Mouse (Mus musculus) neural tube, embryonic 13.5 days (tissue): ENCODE measurements around the gene Asgr2. TPM values are rescaled to one million over a fixed set of nuclear protein-coding genes. Genes with fewer than 3 reads are reported as not detected.
"Not testable (repeated sequence)": the region's sequence is repeated elsewhere in the genome, so short reads cannot be mapped to it uniquely, and the experiment has no call there.

ENCODE experiments used
- ATAC-seq: fragments of 200-750 bp; cut with Nextera tagmentation; 2 replicates; pipeline ENCODE4 v1.8.0; 2017; ENCODE audit warnings: low read depth, mild to moderate bottlenecking, moderate TSS enrichment, moderate library complexity
- H3K27ac ChIP-seq: fragments of 300-500 bp; sonication (generic); replicated peaks from 2 replicates; pipeline ENCODE4 v1.5.1; 2015; ENCODE audit warnings: moderate library complexity, mild to moderate bottlenecking, inconsistent platforms
- H3K27me3 ChIP-seq: fragments of 300-500 bp; sonication (generic); 2 replicates; pipeline ENCODE4 v1.6.1; 2015; ENCODE audit warnings: mild to moderate bottlenecking, inconsistent platforms
- H3K36me3 ChIP-seq: fragments of 300-500 bp; sonication (generic); 2 replicates; pipeline ENCODE4 v1.6.1; 2015; ENCODE audit warnings: mild to moderate bottlenecking, inconsistent platforms
- H3K4me1 ChIP-seq: fragments of 300-500 bp; sonication (generic); replicated peaks from 2 replicates; pipeline ENCODE4 v1.6.1; 2015; ENCODE audit warnings: inconsistent platforms
- H3K4me2 ChIP-seq: fragments of 300-500 bp; sonication (generic); 2 replicates; pipeline ENCODE4 v1.6.1; 2015; ENCODE audit warnings: inconsistent platforms, mild to moderate bottlenecking, moderate library complexity
- H3K4me3 ChIP-seq: fragments of 300-500 bp; sonication (generic); 2 replicates; pipeline ENCODE4 v1.5.1; 2015; ENCODE audit warnings: mild to moderate bottlenecking, inconsistent platforms
- H3K9ac ChIP-seq: fragments of 300-500 bp; sonication (generic); 2 replicates; pipeline ENCODE4 v1.6.1; 2015; ENCODE audit warnings: moderate library complexity, mild to moderate bottlenecking, inconsistent platforms
- H3K9me3 ChIP-seq: fragments of 300-500 bp; sonication (generic); 2 replicates; pipeline ENCODE4 v1.6.1; 2016; ENCODE audit warnings: inconsistent platforms
- WGBS: fragments of 180-500 bp; shearing (Covaris S2); methylation state at CpG from one replicate; pipeline ENCODE4 v1.1.7; 2015; 5-methylcytosine and 5-hydroxymethylcytosine counted together
- polyA plus RNA-seq: library from polyadenylated mRNA; unstranded; fragments of >200 nt; fragmentation: Nextera tagmentation; extraction: Ambion mirVana; gene quantifications from 2 replicates; pipeline ENCODE4 v1.2.1, GENCODE M21; 2015

The Asgr2 gene
- polyA plus RNA-seq, 1 experiment from 2014 or later = not detected

DNA sequence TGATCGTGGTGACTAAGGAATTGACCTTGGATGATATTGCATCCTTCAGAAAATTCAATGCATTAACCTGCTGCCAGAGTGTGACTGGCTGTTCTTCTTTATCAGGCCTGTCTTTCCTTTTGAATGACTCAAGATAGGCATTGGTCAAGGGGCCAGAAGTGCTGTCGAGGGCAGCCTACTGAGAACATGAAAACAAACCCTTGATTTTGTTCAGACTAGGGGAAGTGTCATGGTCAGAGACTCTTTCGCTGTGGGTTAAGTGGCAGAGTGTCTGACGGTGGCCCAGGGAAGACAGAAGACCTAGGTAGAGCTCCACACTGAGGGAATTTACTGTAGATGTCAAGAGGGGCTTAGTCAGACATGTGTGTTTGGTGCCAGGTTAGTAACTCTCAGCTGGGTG lies 25.7 kb upstream of the Asgr2 start:
- WGBS = 80% methylated on average over 4 of the region's 4 CpGs
- Histone ChIP-seq H3K4me1 (peaks cover 16% of the 10 kb centered on the region; the same call in 1 of the 2 replicates), H3K4me2 (no peak overlapping the region), H3K9me3 (peaks cover 4% of the 10 kb centered on the region; the same call in 1 of the 2 replicates), H3K27ac (no peak overlapping the region), H3K27me3 (no peaks in the 10 kb centered on the region), H3K9ac (no peak overlapping the region), H3K36me3 (no peaks in the 10 kb centered on the region), H3K4me3 (no peak overlapping the region)
- no peak for ATAC-seq

DNA sequence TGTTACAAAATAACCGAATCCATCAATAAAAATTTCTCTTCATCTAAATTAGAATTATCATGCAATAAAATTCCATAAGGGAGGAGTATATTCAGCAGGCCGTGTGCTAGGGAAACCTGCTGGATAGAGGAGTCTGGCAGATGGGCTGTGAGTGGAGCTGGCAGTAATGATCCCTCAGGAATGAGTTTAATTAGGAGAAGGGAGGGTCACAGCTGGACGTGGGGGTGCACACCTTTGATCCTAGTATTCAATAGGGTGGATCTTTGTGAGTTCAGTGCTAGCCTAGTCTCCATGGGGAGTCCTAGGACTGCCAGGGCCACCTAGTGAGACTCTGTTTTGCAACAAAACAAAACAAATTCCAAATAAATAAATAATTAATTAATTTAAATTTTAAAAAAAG lies 24.2 kb upstream of the Asgr2 start:
- Histone ChIP-seq H3K27ac (peak overlapping the region; percentile 49; the same call in 1 of the 2 replicates), H3K4me2 (no peak overlapping the region), H3K27me3 (no peaks in the 10 kb centered on the region), H3K4me1 (peaks cover 16% of the 10 kb centered on the region; the same call in 1 of the 2 replicates), H3K36me3 (no peaks in the 10 kb centered on the region), H3K4me3 (no peak overlapping the region), H3K9me3 (peaks cover under 1% of the 10 kb centered on the region; the same call in 1 of the 2 replicates), H3K9ac (no peak overlapping the region)
- peak; percentile 56 for ATAC-seq
- 25% methylated on average over 3 of the region's 3 CpGs for WGBS

DNA sequence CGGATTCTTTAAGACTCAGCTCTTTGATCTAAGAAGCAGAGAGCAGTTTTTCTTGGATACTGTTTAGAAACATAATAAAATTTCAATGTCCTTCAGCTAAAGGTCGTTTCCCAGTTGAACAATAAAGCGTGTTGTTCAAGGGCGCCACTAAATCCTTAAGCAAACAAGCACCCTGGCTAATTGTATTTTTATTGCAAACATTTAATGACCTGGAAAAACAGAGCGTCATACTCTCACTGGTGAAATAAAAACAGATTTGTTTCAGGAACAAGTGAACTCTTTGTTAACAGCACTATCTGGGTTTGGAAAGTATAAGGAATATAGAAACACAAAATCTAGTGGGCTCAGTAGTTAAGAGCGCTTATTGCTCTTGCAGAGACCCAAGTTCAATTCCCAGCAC lies 22.4 kb upstream of the Asgr2 start:
- Histone ChIP-seq H3K4me3 (no peak overlapping the region), H3K9me3 (no peaks in the 10 kb centered on the region), H3K4me1 (peaks cover 16% of the 10 kb centered on the region; the same call in 1 of the 2 replicates), H3K36me3 (no peaks in the 10 kb centered on the region), H3K9ac (no peak overlapping the region), H3K27me3 (no peaks in the 10 kb centered on the region), H3K4me2 (no peak overlapping the region), H3K27ac (peak overlapping the region; percentile 57; the same call in 1 of the 2 replicates)
- WGBS = 44% methylated on average over 6 of the region's 6 CpGs
- ATAC-seq = no peak

DNA sequence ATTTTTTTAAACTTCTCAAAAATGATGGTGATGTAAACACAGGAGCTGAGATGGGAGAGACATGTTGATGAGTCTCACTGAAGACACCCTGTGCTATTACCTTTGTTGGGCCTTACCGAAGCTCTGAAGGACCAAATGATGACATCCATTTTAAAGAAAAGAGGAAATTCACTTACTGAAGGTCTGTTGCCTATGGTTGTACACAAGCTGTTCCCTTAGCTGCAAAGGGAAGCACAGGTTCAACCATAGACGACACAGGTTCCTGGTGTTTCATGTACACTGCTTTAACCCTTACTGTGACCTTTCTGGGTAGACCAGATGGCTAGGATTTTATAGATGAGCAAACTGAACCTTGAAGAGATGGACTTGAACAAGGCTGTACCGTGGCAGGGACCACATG lies 21.8 kb upstream of the Asgr2 start:
- not testable (repeated sequence) for H3K9ac ChIP-seq, H3K4me3 ChIP-seq, H3K4me2 ChIP-seq, H3K36me3 ChIP-seq, H3K27me3 ChIP-seq, H3K27ac ChIP-seq, ATAC-seq, H3K9me3 ChIP-seq
- WGBS = 80% methylated on average over 3 of the region's 3 CpGs
- H3K4me1 ChIP-seq = peaks cover 16% of the 10 kb centered on the region; the same call in 1 of the 2 replicates

DNA sequence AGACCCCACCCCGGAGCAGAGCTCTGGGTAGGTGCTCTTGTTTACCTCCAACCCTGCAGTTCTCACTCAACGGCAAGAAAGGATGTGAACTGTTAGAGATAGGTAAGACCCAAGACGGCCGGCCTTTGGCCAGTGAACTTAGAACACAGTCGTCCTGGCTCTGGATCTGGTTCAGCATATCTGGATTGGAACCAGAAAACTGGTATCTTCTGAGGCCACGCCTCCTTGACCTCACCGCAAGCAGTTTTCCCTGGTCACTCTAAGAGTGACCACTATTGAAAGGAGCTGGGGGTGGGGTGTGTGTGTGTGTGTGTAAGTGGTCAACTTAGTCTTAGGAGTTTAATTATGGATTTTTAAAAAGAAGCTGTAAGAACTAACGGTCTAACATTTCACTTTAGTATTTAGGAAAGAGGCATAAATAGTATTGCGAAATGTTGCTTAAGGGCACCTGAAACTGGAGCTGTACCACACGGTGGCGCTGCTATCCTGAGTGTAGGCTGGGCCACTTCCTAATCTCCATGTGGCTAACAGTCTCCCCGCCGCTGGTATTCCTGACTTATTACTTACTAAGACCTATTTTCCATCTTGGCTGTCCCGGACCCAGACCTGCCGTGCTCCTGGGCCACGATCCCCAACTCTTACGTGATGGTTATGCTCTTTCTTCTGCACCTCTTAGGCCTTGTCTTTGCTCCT lies 17.9 kb upstream of the Asgr2 start:
- 36% methylated on average over 17 of the region's 17 CpGs for WGBS
- Histone ChIP-seq H3K9me3 (no peaks in the 10 kb centered on the region), H3K4me3 (no peak overlapping the region), H3K9ac (no peak overlapping the region), H3K36me3 (no peaks in the 10 kb centered on the region), H3K27ac (no peak overlapping the region), H3K4me1 (peaks cover 9% of the 10 kb centered on the region; the same call in 1 of the 2 replicates), H3K4me2 (peak overlapping the region; percentile 17; the same call in 1 of the 2 replicates), H3K27me3 (no peaks in the 10 kb centered on the region)
- no peak for ATAC-seq

DNA sequence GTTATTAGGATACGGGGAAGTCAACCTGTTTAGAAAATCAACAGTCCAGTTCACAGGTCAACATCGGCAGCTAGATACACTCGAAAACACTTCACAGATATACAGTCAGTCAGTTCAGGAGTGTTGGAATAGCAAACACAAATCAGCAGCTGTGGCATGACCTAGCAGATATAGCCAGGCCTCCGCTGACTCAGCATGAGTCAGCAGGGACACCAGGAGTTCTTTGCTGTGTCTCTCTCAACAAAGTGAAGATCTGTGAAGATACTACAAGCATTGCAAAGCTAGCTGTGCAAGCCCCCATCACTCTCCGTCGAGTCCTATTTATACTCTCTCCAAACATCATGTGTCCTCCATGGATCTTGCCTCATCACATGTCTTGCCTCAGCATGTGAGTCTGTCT lies 16.9 kb upstream of the Asgr2 start:
- H3K4me2 ChIP-seq = no peak overlapping the region
- 86% methylated on average over 6 of the region's 6 CpGs for WGBS
- no peak overlapping the region for H3K27ac ChIP-seq
- H3K9me3 ChIP-seq = no peaks in the 10 kb centered on the region
- no peak overlapping the region for H3K4me3 ChIP-seq
- no peaks in the 10 kb centered on the region for H3K27me3 ChIP-seq
- no peak for ATAC-seq
- no peaks in the 10 kb centered on the region for H3K4me1 ChIP-seq
- no peak overlapping the region for H3K9ac ChIP-seq
- no peaks in the 10 kb centered on the region for H3K36me3 ChIP-seq

DNA sequence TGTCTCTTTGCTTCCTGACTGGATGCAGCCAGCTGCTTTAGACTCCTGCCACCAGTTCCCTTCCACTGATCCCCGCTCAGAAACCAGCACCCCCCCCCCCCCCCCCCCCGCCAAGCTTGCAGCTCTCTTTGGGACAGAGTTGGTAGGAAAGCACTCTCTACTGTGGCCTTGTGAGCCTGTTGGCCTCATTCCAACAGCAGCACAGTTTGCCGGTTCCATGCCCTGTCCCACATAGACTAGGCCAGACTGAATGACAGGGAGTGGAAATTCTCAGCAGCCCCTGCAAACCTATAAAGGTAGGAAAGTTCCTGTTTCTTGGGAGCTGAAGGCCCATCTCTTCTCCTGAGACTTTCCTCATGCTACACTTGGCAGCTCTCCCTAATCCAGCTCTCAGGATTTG lies 15.0 kb upstream of the Asgr2 start:
- Histone ChIP-seq H3K9ac (no peak overlapping the region), H3K4me1 (no peaks in the 10 kb centered on the region), H3K4me3 (no peak overlapping the region), H3K27me3 (no peaks in the 10 kb centered on the region), H3K9me3 (no peaks in the 10 kb centered on the region), H3K36me3 (no peaks in the 10 kb centered on the region), H3K27ac (no peak overlapping the region), H3K4me2 (no peak overlapping the region)
- WGBS = 52% methylated on average over 2 of the region's 3 CpGs
- ATAC-seq = no peak

DNA sequence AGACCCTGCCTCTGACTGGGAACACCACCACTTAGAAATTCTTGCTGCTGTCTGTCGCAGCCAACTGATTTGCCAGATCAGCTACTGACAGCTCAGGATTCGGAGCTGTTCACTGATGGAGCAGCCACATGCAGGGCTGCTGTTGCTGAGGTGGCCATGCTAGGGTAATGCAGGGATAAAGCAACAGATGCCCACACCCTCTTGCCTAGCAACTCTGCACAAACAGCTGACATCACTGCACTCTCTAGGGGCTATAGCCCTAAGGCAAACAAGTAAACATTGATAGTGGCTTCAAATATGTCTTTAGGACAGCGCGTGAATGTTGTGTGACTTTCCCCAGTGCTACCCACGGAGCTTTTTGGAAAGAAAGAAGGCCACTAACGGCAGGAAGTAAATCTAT lies 13.3 kb upstream of the Asgr2 start:
- ATAC-seq = no peak

DNA sequence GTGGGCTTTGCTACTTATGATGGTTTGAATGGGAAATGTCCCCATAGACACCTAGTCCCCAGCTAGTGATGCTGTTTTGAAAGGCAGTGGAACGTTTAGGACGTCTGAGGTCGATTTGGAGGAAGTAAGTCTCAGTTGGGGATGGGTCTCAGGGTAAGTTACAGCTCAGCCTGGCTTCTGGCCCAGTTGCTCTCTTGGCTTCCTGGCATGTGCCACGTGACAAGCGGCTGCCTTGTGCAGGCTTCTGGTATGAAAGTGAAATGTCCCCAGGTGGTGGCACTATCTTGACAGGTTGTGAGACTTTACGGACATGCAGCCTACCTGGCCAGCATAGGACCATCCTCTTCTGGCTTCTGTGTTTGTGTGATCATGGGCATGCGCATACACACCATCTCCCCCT lies 12.5 kb upstream of the Asgr2 start:
- WGBS = 80% methylated on average over 7 of the region's 7 CpGs
- ATAC-seq = no peak
- Histone ChIP-seq H3K4me1 (no peaks in the 10 kb centered on the region), H3K27me3 (peaks cover 3% of the 10 kb centered on the region; the same call in 1 of the 2 replicates), H3K27ac (no peak overlapping the region), H3K4me3 (no peak overlapping the region), H3K9me3 (no peaks in the 10 kb centered on the region), H3K4me2 (no peak overlapping the region), H3K9ac (no peak overlapping the region), H3K36me3 (no peaks in the 10 kb centered on the region)

More for the DNA sequence above, 13.3 kb upstream of the Asgr2 start:
- H3K36me3 ChIP-seq = no peaks in the 10 kb centered on the region
- H3K4me2 ChIP-seq = no peak overlapping the region
- no peak overlapping the region for H3K27ac ChIP-seq
- no peaks in the 10 kb centered on the region for H3K9me3 ChIP-seq
- no peak overlapping the region for H3K9ac ChIP-seq
- peaks cover 3% of the 10 kb centered on the region; the same call in 1 of the 2 replicates for H3K27me3 ChIP-seq
- no peak overlapping the region for H3K4me3 ChIP-seq
- no peaks in the 10 kb centered on the region for H3K4me1 ChIP-seq
- WGBS = 70% methylated on average over 6 of the region's 6 CpGs

DNA sequence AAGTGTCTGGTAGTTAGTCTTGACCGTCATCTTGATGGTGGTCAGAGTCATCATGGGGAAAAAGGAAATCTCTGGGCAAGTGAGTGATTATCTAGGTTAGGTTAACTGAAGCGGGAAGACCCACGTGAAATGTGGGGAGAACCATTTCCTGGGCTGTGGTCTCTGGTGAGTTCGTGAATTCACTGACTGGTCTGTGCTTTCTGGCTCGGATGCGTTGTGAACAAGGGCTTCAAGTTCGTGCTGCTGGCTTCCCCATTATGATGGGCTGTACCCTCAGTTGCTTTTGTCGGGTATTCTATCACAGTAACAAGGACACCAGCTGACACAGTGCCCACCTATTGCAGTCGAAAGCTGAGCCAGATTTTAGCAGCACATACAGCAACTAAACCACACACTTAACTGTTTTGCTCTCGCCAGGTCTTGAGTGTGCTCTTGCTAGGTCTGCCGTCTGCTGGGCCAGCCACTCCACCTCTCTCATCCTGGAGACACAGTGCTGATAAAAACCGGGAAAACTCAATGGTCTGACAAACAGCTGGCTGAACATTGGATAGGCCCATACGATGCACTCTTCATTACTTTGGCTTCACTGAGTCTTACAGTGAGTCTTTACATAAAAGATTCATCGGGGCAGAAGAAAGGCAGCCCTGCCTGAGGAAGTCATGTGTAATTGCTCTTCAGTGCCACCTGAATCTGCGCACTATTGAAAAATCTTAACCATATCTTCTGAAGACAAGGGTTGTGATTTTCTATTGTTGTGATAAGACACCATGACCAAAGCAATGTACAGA lies 11.4 kb upstream of the Asgr2 start:
- ATAC-seq = no peak
- Histone ChIP-seq H3K4me3 (no peak overlapping the region), H3K4me1 (no peaks in the 10 kb centered on the region), H3K27me3 (peaks cover 3% of the 10 kb centered on the region; the same call in 1 of the 2 replicates), H3K9me3 (no peaks in the 10 kb centered on the region), H3K36me3 (no peaks in the 10 kb centered on the region), H3K9ac (no peak overlapping the region), H3K4me2 (no peak overlapping the region), H3K27ac (no peak overlapping the region)
- WGBS = 83% methylated on average over 15 of the region's 15 CpGs

DNA sequence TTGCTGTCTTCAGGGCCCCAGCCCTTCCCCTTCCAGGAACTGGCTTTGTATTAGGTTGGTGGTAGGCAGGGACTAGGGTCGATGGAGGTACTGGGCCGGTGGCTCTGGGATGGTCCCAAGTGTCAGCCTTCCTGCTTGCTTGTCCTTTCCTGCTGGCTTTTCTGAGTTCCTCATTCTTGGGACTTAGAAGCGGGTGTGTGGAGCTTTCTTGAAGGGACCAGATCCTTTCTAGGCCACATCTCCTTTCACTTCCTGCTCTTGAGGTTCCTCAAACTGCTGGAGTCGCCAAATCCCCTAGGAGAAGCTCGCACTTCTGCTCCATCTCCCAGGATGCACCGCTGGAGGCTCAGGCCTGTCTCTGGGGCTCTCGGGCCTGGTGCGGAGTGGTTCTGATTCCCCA lies 7.9 kb upstream of the Asgr2 start:
- Histone ChIP-seq H3K4me2 (no peak overlapping the region), H3K4me3 (no peak overlapping the region), H3K4me1 (no peaks in the 10 kb centered on the region), H3K36me3 (no peaks in the 10 kb centered on the region), H3K27ac (no peak overlapping the region), H3K9ac (no peak overlapping the region), H3K27me3 (peaks cover 3% of the 10 kb centered on the region; the same call in 1 of the 2 replicates), H3K9me3 (no peaks in the 10 kb centered on the region)
- WGBS = 82% methylated on average over 8 of the region's 8 CpGs
- ATAC-seq = no peak

DNA sequence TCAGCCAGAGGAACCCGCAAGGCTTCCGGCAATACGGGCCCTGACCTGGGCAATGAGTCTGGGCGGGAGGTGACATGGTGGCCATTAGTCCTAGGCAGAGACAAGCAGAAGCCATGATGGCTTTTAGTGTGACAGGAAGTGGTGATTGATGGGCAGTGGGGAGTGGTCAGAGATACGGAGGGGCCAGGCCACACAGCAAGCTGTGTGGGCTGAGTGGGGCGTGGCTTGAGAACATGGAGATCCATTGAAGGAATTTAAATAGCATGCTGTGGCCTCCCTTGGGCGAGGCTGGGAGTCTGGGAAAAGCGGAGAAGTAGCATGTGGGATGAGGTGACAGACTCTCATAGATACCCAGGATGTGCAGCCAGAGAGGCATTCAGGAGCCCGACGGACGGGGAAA lies 5.0 kb downstream of the Asgr2 start:
- Histone ChIP-seq H3K4me2 (no peak overlapping the region), H3K27ac (no peak overlapping the region), H3K4me1 (no peaks in the 10 kb centered on the region), H3K4me3 (no peak overlapping the region), H3K9ac (no peak overlapping the region), H3K27me3 (no peaks in the 10 kb centered on the region), H3K9me3 (0 out of 2 replicates have a peak, but pooled peaks cover 2% of the 10 kb centered on the region), H3K36me3 (no peaks in the 10 kb centered on the region)
- WGBS = 63% methylated on average over 11 of the region's 11 CpGs
- no peak for ATAC-seq
